Mouse (Mus musculus): ENCODE data around the gene Nudt17.

- TF ChIP-seq CTCF (conservative IDR thresholded peaks at IDR 0.05; ENCODE audit: low read length) (no peak), POU5F1 (IDR thresholded peaks at IDR 0.05; ENCODE audit: borderline replicate concordance, low read length) (no peak), NANOG (IDR thresholded peaks at IDR 0.05; ENCODE audit: borderline replicate concordance, low read length) (no peak)
Observed at GRCm38 (mm10) chr3:96727343-96727827, 19.0 kb upstream of the Nudt17 start, which contains the start of the genes Polr3c and Rnf115.
